Mouse (Mus musculus): Measurements from ENCODE around the gene Zfp263. TPM values are rescaled to one million over a fixed set of nuclear protein-coding genes. Genes with fewer than 3 reads are reported as not detected.

Gene Zfp263
- total RNA-seq, 2 experiments from 2014 or later = 6.5 to 7.5 TPM

Other genes with a start within 250 kb of the Zfp263 start
- not detected in 2 replicates for gene Olfr161, start 153.1 kb upstream of the Zfp263 start, total RNA-seq (2015; ENCODE audit: low replicate concordance)
- 0.42 TPM in 1 of 2 replicates, not detected in the other for gene Olfr161, start 153.1 kb upstream of the Zfp263 start, total RNA-seq (2017; ENCODE audit: low replicate concordance)
- gene Mefv, start 26.0 kb upstream of the Zfp263 start, total RNA-seq (2015; ENCODE audit: low replicate concordance) = 1.9 and 4.2 TPM in 2 replicates
- gene Mefv, start 26.0 kb upstream of the Zfp263 start, total RNA-seq (2017; ENCODE audit: low replicate concordance) = 8.4 and 12.0 TPM in 2 replicates
- gene Olfr15, start 86.8 kb downstream of the Zfp263 start, total RNA-seq (2015; ENCODE audit: low replicate concordance) = not detected in 2 replicates
- gene Olfr15, start 86.8 kb downstream of the Zfp263 start, total RNA-seq (2017; ENCODE audit: low replicate concordance) = 0.43 TPM in 1 of 2 replicates, not detected in the other
- 0.21 TPM in 1 of 2 replicates, not detected in the other for gene Zfp174, start 103.2 kb downstream of the Zfp263 start, total RNA-seq (2015; ENCODE audit: low replicate concordance)
- gene Zfp174, start 103.2 kb downstream of the Zfp263 start, total RNA-seq (2017; ENCODE audit: low replicate concordance) = 0.28 TPM in 1 of 2 replicates, not detected in the other
- 28.0 and 33.8 TPM in 2 replicates for gene Naa60, start 128.3 kb downstream of the Zfp263 start, total RNA-seq (2015; ENCODE audit: low replicate concordance)
- gene Naa60, start 128.3 kb downstream of the Zfp263 start, total RNA-seq (2017; ENCODE audit: low replicate concordance) = 22.7 and 25.8 TPM in 2 replicates
- 2.7 and 9.8 TPM in 2 replicates for gene Zfp597, start 140.5 kb downstream of the Zfp263 start, total RNA-seq (2015; ENCODE audit: low replicate concordance)
- gene Zfp597, start 140.5 kb downstream of the Zfp263 start, total RNA-seq (2017; ENCODE audit: low replicate concordance) = 3.7 and 4.0 TPM in 2 replicates
- gene Gm20695, start 140.6 kb downstream of the Zfp263 start, total RNA-seq (2015; ENCODE audit: low replicate concordance) = not detected in 2 replicates
- 0.68 TPM in 1 of 2 replicates, not detected in the other for gene Gm20695, start 140.6 kb downstream of the Zfp263 start, total RNA-seq (2017; ENCODE audit: low replicate concordance)
- gene 1700037C18Rik, start 164.6 kb downstream of the Zfp263 start, total RNA-seq (2015; ENCODE audit: low replicate concordance) = not detected in 2 replicates
- not detected in 2 replicates for gene 1700037C18Rik, start 164.6 kb downstream of the Zfp263 start, total RNA-seq (2017; ENCODE audit: low replicate concordance)
- gene Cluap1, start 164.7 kb downstream of the Zfp263 start, total RNA-seq (2015; ENCODE audit: low replicate concordance) = 4.4 and 4.8 TPM in 2 replicates
- gene Cluap1, start 164.7 kb downstream of the Zfp263 start, total RNA-seq (2017; ENCODE audit: low replicate concordance) = 3.6 and 7.0 TPM in 2 replicates
- 0.42 TPM in 1 of 2 replicates, not detected in the other for gene Nlrc3, start 232.5 kb downstream of the Zfp263 start, total RNA-seq (2015; ENCODE audit: low replicate concordance)
- gene Nlrc3, start 232.5 kb downstream of the Zfp263 start, total RNA-seq (2017; ENCODE audit: low replicate concordance) = 0.56 TPM in 1 of 2 replicates, not detected in the other